Mouse (Mus musculus) lung, postnatal 0 days (tissue): ENCODE measurements at regions not wholly inside any gene's neighbourhood (a gene's known extent, or its start where the extent isn't known, plus 50 kb on each side); places are given as distances from the start of the nearest gene placed in this dataset.

Source experiments
- CTCF ChIP-seq: IDR thresholded peaks from 2 replicates; pipeline ENCODE4 v1.5.1; 2016; ENCODE audit warnings: antibody characterized with exemption, mild to moderate bottlenecking
- EP300 ChIP-seq: IDR thresholded peaks from 2 replicates; pipeline ENCODE4 v1.6.1; 2016; ENCODE audit warnings: antibody characterized with exemption, mild to moderate bottlenecking, control low read depth

GRCm38 (mm10) chr4:105629581-105629980 is 160.1 kb upstream of the Gm12728 start:
- TF ChIP-seq CTCF (no peak), EP300 (no peak)
